Mouse (Mus musculus) frontal cortex, postnatal 10 days (tissue): ENCODE measurements around the gene Gm20388.

Source experiments
- DNase-seq, 2 experiments: peaks; one replicate each; pipeline ENCODE4 v3.0.0; 2022; ENCODE audit warnings: low spot score in 2 of 2, mixed read lengths in 1 of 2

Gene Gm20388

DNA sequence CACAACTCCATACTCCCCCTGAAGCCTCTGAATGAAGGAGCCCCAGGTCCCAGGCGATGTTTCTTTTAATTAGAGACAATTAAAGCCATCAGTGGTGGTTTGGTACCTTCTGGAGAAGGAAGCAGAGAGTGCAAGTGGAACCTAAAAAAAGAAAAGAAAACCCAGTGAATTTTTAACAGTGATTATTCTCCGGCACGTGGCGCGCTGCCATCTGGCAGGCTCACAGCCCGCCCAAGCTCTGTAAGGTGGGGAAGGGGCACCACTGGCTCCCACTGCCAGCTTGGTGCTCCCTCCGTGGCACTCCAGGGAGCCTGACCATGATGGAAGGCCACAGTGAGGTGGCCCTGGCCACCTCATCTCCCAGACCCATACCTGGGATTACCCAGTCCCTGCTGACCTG, 522.5 kb downstream of the Gm20388 start:
- DNase-seq = no peak

DNA sequence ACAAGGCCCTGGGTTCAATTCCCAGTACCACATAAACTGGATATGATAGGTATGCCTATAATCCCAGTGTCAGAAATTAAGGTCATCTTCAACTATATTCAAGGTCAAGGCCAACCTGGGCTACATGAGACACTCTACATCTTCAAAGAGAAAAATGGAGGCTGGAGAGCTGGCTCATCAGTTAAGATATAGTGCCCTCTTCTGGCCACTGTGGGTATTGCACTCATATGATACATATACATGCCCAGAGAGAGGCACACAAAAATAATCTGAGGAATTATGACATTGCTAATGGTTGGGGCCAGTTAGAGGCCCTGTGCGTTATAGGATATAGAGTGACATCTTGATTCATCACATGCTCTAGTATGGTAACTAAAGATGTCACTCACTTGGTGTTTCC, 523.1 kb downstream of the Gm20388 start:
- no peak for DNase-seq

DNA sequence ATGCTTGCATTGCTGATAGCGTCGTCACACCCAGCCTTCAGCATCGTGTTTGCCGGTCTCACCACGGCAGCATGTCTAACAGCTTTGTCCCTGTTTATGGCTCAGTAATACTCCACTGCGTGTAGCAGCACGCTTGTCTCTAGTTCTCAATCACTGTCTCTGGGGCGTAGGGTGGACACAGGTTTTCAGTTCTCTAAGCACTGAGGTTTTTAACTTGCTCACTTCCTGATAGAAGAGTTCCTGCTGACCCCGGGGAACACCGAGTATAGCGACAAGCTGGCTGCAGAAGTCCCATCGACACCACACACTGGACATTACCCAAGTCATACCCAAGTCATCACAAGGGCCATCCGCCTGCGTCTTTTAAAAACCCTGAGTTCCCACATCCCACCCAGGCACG, 525.1 kb downstream of the Gm20388 start:
- DNase-seq = no peak

DNA sequence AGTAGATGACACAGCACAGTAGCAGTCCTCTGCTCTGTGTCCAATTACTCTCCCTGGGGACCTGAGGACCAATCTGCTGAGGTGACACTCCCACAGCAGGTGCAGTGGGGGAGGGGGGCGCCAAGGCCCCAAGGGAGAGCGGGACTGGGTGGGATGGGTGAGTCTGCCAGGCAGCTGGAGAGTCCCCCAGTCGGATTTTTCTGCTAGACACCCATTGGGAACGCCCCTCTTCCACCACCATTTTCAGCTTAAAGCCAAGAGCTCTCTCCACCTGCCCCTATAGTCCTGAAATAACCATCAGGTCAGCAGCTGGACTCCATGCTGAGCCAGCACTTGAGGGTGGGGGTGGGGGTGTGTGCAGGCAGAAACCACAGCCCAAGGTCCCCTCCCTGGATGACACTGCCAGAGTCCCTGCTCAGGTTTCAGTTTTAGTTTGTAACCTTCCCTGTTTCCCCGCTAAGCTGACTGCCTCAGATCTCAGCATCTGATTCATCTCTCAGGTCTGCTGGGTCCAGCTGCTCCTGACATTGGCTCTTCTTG, 525.9 kb downstream of the Gm20388 start:
- no peak for DNase-seq

DNA sequence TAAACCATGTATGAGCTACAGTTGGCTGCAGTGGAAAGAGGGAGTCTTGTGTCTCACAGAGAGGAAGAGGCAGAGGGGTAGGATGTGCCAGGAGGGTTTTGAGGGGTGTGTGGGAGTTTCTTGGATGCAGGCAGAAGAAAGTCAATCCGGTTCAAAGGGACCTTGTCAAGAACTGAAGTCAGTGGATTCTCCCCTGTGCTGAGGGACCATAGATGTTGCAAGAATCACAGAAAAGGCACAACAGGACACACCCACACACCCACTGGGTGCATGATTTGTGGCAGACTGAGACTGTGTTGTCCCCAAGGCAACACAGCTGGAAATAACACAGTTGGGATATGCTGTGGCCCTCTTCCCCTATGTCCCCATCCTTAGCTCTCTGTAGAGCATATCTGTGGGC, 526.6 kb downstream of the Gm20388 start:
- no peak for DNase-seq

DNA sequence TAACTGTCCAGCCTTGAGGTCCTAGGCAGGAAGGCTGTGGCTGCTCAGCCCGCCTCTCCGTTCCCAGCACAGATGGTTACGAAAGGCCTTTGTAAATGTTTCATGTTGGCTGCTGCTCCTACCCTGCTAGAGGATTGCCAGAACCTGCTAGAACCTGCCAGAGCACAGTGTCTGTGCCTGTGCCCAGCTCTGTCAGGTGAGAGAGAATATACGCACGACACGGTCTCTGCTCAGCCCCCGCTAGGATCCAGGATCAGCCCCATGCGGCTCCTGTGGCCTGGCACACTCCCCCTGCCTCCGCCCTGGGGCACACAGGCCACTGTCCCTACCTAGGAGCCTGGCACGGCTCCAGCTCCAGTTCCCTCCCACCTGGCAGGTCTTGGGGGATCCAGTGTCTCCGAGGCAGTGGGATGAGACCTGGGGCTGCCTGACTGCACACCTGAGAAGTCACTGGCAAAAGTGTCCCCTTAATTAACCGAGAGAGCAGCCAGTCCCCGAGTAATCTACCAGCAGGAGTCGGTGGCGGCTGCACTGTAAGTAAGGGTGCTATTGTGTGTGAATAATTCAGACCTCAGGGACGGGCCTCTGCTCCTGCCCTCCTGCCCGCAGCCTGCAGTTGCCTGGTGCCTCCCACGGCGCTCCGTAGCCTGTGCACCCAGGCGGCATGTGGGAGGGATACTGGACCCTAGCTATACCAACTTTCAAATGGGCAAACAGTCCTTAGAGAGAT, 527.2 kb downstream of the Gm20388 start:
- no peak for DNase-seq

DNA sequence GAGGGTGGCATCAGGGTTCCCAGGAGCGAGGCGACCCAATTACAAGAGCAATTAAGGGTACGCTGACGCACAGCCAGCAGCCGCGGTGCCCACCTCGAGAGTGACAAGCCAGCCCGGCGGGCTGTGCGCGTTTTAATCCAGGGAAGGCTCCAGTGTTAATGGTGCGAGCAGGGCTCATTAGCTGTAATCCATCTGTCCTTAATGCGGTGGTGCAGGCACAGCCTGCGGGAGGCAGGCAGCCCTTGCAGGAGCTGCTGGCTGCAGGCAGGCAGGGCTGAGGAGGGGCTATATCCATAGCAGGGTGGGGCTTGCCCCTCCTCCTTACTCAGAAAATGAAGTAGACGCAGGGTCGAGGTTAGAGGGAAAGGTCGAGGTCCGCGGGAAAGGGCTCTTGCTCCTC, 528.7 kb downstream of the Gm20388 start:
- peak in 1 of 2 experiments; percentile 45 for DNase-seq

DNA sequence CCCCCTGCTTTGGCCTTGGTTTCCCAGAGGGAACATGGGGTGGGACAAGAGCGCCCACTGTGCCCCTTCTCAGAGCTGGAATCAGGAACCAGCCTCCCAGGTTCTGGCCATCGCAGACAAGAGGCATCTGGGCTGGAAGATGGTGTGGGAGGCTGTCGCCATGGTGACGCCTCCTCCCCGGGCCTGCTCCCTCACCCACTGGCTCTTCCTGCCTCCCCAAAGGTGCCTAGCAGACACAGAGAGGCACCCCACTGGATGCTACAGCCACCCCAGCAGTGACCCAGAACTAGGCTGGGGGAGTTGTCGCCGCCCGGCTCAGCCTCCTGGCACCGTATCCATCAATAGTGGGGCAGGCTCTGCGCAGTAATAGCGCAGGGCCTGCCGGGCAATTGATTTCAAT, 530.1 kb downstream of the Gm20388 start:
- peak in 1 of 2 experiments; percentile 31 for DNase-seq

DNA sequence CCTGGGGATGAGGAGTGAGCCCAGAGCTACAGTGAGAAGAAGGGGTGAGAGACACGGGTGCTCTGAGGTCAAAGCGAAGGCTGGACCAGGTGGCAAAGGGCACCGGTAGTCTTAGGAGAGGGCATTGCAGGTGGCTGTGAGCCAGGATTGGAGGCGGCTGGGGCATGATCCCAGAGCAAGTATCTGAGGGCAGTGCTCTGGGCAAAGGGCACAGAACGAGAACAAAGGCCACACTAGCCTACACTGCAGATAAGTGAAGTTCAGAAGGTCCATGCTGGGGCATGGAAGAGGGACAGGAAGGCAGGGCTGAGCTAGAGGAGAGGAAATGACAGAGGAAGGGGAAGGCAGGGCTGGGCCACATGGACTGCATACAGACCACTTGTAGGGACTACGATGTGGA, 531.0 kb downstream of the Gm20388 start:
- DNase-seq = no peak

DNA sequence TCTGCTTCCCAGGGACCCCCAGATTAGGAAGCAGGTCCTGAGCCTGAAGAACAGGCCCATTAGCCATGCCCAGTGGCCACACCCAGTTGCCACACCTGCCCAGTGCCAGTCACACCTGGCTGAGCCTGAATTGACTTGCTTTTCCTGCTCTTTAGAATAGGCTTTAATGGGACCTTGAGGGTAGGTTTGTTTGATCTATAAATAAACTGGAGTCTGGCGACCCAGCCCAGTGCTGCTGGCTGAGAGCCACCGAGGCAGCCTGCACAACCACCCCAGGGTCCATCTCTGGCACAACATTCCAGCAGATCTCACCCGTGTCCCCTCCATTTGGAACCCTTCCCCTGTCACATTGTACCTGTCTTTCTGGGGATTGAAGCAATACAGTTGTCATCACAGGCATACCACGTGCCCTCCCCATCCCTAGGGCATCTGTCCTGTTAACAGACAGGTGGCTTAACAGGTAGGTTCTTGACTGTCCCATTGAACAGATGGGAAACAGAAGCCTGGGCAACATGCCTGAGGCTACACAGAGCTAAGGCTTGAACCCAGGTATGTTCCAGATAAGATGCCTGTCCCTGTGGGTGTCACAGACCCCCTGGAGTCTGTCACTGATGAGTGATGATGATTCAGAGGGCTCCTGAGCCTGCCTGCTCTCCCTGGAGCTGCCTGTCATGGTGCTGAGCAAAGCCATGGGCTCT, 531.8 kb downstream of the Gm20388 start:
- DNase-seq = no peak

DNA sequence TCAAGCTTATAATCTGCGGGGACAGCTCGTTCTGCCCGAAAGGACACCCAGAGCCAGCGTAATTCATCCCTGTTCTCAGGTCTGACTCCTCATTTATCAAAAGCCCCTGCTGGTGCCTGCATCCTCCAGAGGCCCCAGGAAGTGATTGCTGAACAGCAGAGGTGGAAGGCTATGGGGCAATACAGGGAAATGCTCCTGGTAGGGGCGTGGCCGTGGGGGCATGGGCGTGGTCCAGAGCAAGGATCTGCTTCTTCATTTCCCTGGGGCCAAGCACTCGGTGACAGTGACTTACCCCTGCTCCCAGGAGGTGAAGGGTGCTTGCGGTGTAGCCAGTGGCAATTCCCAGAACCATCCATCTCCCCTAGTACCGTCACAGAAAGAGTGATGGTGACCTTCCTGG, 534.6 kb downstream of the Gm20388 start:
- no peak for DNase-seq

DNA sequence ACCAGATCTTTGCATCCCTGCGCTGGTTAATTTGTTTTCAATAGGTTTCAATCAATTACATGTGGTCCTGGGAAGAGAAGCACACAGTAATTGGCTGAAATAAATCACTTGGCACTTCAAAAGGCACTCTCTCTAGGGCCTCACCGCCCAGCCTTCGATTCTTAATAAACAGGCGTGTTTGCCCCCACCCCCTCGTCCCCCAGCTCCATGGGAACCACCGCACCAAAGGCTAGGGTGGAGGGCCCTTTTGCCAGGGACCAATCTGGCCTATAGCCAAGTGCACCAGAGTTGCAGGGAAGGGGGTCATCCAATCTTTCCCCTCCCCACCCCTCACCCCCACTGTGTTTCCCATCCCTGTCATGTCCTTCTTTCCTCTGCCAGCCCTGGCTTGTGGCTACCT, 537.5 kb downstream of the Gm20388 start:
- DNase-seq = no peak

DNA sequence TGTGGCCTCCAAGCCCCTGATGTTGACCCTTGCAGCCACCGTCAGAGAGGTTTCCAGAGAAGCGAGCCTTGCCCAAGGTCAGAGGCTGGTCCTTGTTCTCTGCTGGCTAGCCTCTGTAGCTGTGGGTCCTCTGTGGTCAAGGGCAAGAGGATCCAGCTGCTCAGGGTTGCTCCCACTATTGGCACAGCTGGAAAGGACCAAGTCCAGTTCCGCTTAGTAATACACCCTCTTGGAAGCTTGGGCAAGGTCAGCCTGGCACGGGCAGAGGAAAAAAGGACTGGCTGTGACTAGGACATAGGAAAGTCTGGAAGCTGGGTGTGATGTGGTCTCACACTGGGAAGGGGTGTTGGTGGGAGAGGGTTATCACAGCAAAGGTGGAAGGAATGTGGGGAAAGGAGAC, 538.5 kb downstream of the Gm20388 start:
- DNase-seq = no peak

DNA sequence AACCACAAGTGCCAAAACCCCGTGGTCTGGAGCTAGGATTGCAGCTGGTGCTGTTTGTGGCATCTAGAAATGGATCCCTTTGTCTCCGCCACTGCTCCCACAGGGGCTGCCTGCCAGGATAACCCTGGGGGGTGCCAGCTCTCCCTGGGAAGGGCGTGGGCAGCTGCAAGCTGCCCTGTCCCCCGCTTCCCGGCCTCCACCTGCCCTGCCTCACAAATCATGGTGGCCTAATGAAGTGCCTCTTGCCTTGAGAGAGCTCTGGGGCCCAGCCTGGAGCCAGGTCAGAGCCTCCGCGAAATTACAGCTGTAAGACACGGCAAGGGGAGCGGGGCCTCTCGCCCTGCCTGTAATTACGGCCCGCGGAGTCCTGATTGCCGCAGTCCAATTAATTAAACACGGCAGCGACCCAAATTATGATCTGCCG, 539.0 kb downstream of the Gm20388 start:
- peak; percentile 54 to 56 for DNase-seq

DNA sequence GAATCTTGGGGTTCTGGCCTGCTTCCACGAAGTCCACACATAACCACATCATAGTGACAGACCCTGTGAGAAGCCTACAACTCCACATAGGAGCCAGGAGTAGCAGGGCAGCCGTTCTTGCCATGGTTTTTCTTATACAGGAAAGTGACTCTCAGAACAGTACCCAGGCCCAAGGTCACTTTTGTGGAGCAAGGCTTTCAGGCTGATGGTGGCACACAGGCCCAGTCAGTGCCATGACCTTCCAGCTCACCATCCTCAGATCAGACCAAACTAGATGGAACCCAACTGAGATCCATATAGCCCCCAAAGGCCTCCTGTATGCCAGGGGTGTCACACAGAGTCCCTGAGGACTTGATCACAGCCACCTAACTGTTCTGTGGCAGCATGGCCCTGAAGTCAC, 541.5 kb downstream of the Gm20388 start:
- no peak for DNase-seq

DNA sequence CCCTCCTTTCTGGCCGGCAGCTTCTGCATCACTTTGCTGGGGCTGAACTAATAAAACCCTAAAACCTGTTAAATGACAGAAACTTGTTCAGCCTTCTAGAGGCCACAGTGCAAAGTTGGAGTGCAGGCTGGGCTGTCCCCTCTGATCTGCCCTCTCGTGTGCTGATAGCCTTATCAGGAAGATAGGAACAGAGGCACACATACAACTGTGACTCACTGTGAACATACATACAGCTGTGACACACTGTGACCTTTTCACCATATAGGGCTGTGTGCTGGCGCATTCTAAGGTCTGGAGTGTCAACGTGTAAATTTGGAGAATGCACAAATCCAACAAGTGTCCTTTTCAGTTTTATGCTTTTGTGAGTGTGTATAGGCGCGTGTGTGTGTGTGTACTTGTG, 543.8 kb downstream of the Gm20388 start:
- no peak for DNase-seq

DNA sequence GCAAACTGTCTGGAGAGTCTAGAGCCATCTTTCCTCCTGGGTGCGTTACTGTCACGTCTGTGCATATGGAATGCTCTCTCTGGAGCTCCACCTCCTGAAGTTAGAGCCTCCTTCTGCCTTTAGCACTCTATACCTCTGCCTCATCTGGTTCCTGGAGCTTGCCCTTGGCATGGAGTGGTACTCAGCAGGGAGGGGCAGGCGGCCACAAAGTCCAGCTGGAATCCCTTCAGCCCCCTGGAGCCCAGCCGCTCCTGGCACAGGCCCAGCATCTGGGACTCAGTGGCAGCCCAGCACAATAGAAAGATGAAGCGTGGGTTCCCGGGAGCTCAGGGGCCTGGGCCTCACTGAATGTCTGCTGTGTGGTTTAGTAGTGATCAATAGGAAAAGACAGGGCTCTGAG, 549.7 kb downstream of the Gm20388 start:
- peak in 1 of 2 experiments; percentile 59 for DNase-seq

DNA sequence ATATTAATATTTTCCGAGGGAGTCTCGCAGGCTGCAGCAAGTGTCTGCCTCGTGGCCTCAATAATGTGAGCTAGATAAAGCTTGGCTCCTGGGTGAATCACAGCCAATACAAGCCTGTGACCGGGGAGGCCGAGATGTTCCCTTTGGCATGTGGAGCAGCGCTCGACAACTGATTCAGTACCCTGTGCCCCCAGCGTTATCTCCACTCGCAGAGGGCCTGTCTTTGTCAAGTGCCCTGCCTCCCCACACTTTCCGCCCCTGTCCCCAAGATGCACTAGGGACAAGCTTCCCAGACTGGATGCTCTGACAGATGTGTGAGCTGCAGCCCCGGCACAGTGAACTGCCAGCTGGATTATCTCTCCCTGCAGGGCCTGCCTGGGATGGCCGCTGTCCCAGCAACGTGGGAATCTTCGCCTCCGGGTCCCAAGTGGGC, 551.5 kb downstream of the Gm20388 start:
- no peak for DNase-seq

DNA sequence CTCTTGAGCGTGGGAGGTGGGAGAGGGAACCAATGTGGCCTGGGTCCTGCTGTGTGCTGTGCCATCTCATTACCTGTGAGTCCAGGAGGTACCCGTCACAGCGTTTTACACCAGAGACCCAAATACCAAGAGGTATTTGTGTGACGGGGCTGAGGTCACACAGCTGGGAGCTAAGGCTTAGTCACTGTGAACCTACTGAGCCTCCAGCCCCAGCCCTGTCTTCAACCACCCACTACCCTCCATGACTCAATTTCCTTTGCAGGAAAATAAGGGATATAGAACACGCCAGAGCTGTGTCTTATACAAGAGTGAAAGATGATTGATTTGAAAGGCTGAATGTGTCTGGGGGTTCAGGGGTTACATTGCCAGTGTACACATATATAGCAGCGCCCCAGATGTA, 552.0 kb downstream of the Gm20388 start:
- DNase-seq = no peak

DNA sequence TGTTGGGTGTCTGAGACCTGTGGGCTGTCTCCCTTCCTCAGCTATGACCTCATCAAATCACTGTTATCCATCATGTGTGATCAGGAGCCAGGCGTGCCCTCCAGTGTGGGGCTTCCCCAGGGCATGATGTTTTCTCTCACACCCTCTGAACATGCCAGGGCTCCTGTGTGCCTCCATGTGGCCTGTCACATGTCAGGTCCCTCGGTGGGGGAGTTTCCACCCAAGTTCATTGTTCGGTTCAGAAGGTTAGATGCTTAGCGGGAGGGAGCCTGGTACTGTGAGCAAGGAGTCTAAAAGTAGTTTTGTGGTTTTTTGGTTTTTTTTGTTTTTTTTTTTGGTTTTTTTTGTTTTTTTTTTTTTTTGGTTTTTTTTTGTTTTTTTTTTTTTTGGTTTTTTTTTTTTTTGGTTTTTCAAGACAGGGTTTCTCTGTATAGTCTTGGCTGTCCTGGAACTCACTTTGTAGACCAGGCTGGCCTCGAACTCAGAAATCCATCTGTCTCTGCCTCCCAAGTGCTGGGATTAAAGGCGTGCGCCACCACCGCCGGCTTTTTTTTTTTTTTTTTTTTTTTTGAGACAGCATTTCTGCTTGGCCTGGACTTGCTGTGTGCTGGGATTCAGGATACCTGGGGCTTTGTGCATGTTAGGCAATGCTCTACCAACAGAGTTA, 553.4 kb downstream of the Gm20388 start:
- DNase-seq = no peak

DNA sequence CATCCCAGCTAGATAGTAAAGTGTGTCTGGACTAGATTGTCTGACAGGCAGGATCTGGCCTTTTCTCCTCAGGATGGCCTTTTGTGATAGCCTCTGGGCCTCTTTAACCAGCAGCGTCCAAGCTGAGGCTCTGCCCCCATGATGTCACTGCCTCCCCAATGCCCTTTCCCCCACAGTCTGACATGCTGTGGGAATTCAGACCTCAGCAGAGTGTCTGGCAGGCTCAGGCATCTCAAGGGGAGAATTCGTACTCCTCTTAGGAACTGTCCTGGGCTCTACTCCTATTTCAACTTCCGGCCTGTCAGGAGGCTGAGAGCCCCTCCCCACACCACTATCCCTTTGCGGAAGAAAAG, 553.9 kb downstream of the Gm20388 start:
- no peak for DNase-seq

DNA sequence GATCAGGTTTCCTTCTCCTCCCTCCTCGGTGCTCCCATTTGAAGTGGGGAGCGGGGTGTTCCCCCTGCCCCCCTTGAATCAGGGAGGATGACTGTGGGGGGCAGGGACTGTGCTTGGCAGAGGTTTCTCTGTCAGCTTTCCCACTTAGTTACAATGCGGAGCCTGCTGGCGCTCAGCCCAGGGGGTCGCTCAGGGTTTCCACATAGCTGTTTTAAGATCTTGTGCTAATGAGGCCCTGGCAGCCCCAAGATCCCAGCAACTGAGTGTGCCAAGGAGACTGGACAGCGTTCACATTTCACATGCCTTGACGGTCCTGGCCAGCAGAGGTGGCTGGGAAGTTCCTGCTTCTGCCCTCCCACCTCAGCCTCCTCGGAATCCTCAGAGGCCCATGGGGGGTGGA, 555.1 kb downstream of the Gm20388 start:
- peak; percentile 80 to 84 for DNase-seq

DNA sequence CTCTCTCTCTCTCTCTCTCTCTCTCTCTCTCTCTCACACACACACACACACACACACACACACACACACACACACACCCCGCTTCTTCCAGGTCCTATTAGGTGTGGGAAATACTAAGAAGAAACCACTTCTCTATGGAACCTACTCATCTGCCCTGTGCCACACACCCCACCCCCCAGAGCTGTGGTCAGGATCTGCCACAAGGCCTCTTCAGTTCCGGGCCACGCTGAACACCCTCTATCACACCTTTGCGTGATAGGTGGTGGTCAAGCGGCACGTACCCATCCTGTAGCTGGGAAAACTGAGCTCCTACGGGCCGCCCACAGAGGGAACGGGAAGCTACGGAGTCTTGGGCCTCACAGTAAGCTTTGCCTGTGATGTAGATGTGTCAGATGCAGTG, 555.6 kb downstream of the Gm20388 start:
- DNase-seq = no peak
